Mouse (Mus musculus) small intestine, adult 2 months (tissue): ENCODE results near the gene 6430531B16Rik. TPM values are rescaled to one million over a fixed set of nuclear protein-coding genes. Genes with fewer than 3 reads are reported as not detected.

Source experiments
- H3K27ac ChIP-seq: fragments of 200-500 bp; 2 replicates; pipeline ENCODE4 v1.5.1; 2012; ENCODE audit warnings: low read depth, low read length, control low read depth, inconsistent platforms; ENCODE audit not compliant: insufficient read depth
- H3K27me3 ChIP-seq: fragments of 200-500 bp; 2 replicates; pipeline ENCODE4 v1.6.1; 2012; ENCODE audit warnings: mild to moderate bottlenecking, moderate library complexity, low read length, inconsistent platforms; ENCODE audit not compliant: control insufficient read depth, insufficient read depth
- H3K36me3 ChIP-seq: fragments of 200-500 bp; 2 replicates; pipeline ENCODE4 v1.6.1; 2012; ENCODE audit warnings: mild to moderate bottlenecking, low read length, control low read depth, inconsistent platforms; ENCODE audit not compliant: control insufficient read depth, insufficient read depth
- H3K4me1 ChIP-seq: fragments of 200-500 bp; 2 replicates; pipeline ENCODE4 v1.6.1; 2012; ENCODE audit warnings: low read length, inconsistent platforms, mixed read lengths; ENCODE audit not compliant: control insufficient read depth, insufficient read depth, insufficient read length
- H3K4me3 ChIP-seq: fragments of 200-500 bp; 2 replicates; pipeline ENCODE4 v1.5.1; 2012; ENCODE audit warnings: low read depth, mild to moderate bottlenecking, control low read depth, inconsistent platforms, low read length, moderate library complexity
- CTCF ChIP-seq: fragments of 200-500 bp; IDR thresholded peaks from 2 replicates; pipeline ENCODE4 v1.5.1; 2012; ENCODE audit warnings: low read depth, mild to moderate bottlenecking, control low read depth, inconsistent platforms, low read length, moderate library complexity, mixed read lengths; ENCODE audit not compliant: insufficient replicate concordance, insufficient read length; ENCODE audit errors: extremely low read depth
- POLR2A ChIP-seq: fragments of 200-500 bp; IDR thresholded peaks from 2 replicates; pipeline ENCODE4 v1.6.1; 2012; ENCODE audit warnings: low read depth, mild to moderate bottlenecking, control low read depth, inconsistent platforms, low read length, moderate library complexity
- WGBS: fragments of 180-500 bp; shearing (Covaris S2); methylation state at CpG from one replicate; pipeline ENCODE4 v1.1.7; 2018; 5-methylcytosine and 5-hydroxymethylcytosine counted together
- polyA plus RNA-seq: library from polyadenylated mRNA; depleted of rRNA; stranded (reverse); fragments of >200 nt; gene quantifications from 2 replicates; pipeline ENCODE4 v1.2.3, GENCODE M21; 2012

6430531B16Rik gene
- polyA plus RNA-seq, 1 experiment: 0.16 TPM

- H3K27ac ChIP-seq: peak overlapping the region; percentile 9; the same call in 1 of the 2 replicates
- 43% methylated on average over 10 of the region's 10 CpGs for WGBS
- peak; percentile 74; the same call in 1 of the 2 replicates for TF ChIP-seq CTCF
- no peak for TF ChIP-seq POLR2A
- no peaks in the 10 kb centered on the region for H3K27me3 ChIP-seq
- H3K36me3 ChIP-seq: no peaks in the 10 kb centered on the region
- H3K4me3 ChIP-seq: no peak overlapping the region
- no peaks in the 10 kb centered on the region; the same call in 1 of the 2 replicates for H3K4me1 ChIP-seq
Observed at GRCm38 (mm10) chr7:139969348-139970130, 9.0 kb downstream of the 6430531B16Rik start.

- WGBS: 43% methylated on average over 5 of the region's 5 CpGs
- Histone ChIP-seq H3K36me3 (no peaks in the 10 kb centered on the region), H3K27me3 (no peaks in the 10 kb centered on the region), H3K4me3 (no peak overlapping the region), H3K27ac (no peak overlapping the region), H3K4me1 (no peaks in the 10 kb centered on the region; the same call in 1 of the 2 replicates)
- TF ChIP-seq CTCF (no peak), POLR2A (no peak)
Observed at GRCm38 (mm10) chr7:139968428-139968827, 10.1 kb downstream of the 6430531B16Rik start.

DNA sequence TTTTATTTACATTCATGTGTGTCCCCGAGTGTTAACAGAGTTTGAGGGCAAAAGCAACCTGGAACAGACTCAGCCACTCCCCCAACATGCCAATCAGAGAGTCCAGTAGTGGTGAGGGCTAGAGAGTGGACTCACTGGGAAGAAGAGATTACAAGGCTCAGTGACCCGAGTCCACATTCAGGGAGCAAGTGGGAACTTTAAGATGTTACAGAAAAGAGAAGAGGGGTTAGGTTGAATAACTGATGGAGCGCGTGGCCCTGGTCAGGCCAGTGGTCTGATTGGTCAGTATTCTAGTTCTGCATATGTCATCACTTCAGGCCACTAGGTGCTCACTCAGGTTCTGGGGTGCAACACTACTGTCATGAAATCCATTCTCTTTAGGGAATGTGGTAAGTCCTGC, 11.4 kb downstream of the 6430531B16Rik start:
- Histone ChIP-seq H3K27ac (no peak overlapping the region), H3K4me1 (no peaks in the 10 kb centered on the region; the same call in 1 of the 2 replicates), H3K36me3 (no peaks in the 10 kb centered on the region), H3K27me3 (no peaks in the 10 kb centered on the region), H3K4me3 (no peak overlapping the region)
- no peak for TF ChIP-seq CTCF
- no peak for TF ChIP-seq POLR2A
- WGBS: 30% methylated on average over 4 of the region's 4 CpGs

GRCm38 (mm10) chr7:139963814-139964213, 14.7 kb downstream of the 6430531B16Rik start:
- no peak overlapping the region for H3K4me3 ChIP-seq
- TF ChIP-seq CTCF: no peak
- no peak for TF ChIP-seq POLR2A
- H3K4me1 ChIP-seq: no peaks in the 10 kb centered on the region
- no peaks in the 10 kb centered on the region for H3K27me3 ChIP-seq
- WGBS: 44% methylated on average over 4 of the region's 4 CpGs
- no peak overlapping the region for H3K27ac ChIP-seq
- no peaks in the 10 kb centered on the region for H3K36me3 ChIP-seq

- Histone ChIP-seq H3K4me1 (no peaks in the 10 kb centered on the region), H3K36me3 (no peaks in the 10 kb centered on the region), H3K4me3 (no peak overlapping the region), H3K27ac (no peak overlapping the region), H3K27me3 (no peaks in the 10 kb centered on the region)
- WGBS: 80% methylated on average over 10 of the region's 10 CpGs
- TF ChIP-seq POLR2A (no peak), CTCF (no peak)
Observed at GRCm38 (mm10) chr7:139961141-139961540, 17.4 kb downstream of the 6430531B16Rik start.

DNA sequence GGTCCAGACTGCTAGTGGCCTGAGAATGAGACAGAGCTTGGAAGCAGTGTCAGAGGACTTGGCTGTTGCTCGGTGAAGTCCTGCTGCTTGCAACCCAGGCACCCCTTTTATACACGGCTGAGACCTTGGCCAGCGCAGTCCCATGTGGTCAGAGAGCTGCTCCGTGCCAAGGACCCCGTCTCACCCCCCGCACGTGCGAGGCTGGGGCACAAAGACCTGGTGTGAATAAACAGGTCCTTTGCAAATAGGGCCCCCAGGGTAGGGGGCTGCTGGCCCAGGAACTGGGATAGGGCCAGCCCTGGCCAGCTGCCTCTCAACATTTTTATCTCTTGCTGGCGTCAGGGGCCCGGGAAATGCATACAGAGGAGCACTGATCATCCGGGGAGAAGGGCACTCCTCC, 20.6 kb downstream of the 6430531B16Rik start:
- Histone ChIP-seq H3K27ac (no peak overlapping the region), H3K36me3 (no peaks in the 10 kb centered on the region), H3K4me3 (no peak overlapping the region), H3K4me1 (no peaks in the 10 kb centered on the region), H3K27me3 (no peaks in the 10 kb centered on the region)
- TF ChIP-seq POLR2A (no peak), CTCF (no peak)
- 29% methylated on average over 11 of the region's 11 CpGs for WGBS

DNA sequence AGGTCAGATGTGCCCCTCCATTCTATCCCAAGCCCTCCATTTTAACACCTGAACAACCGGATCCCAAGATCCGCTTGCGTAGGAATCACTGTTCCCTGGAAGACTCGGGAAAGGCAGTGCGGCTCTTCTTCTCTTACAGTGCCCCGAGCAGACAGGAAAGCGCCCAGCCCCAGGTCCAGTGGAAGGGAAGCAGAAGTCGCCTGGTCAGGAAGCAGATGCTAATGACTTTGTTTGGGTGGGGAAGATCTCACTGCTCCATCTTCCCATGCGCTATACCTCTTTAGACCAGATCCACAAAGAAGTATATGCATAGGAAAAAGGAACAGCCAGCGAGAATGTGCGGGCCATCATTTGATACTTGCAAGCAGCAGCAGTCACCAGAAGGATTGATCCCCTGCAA, 21.1 kb downstream of the 6430531B16Rik start:
- no peaks in the 10 kb centered on the region for H3K4me1 ChIP-seq
- 56% methylated on average over 11 of the region's 11 CpGs for WGBS
- H3K27ac ChIP-seq: no peak overlapping the region
- H3K27me3 ChIP-seq: no peaks in the 10 kb centered on the region
- no peak for TF ChIP-seq CTCF
- TF ChIP-seq POLR2A: no peak
- no peaks in the 10 kb centered on the region for H3K36me3 ChIP-seq
- H3K4me3 ChIP-seq: no peak overlapping the region
